Mouse (Mus musculus) megakaryocyte progenitor cell, adult 5-6 weeks (primary cell): ENCODE results near the gene Fktn. TPM values are rescaled to one million over a fixed set of nuclear protein-coding genes. Genes with fewer than 3 reads are reported as not detected.
"Not testable (repeated sequence)": the region's sequence is repeated elsewhere in the genome, so short reads cannot be mapped to it uniquely, and the experiment has no call there.

Experiments
- ATAC-seq: replicated peaks from 2 replicates; pipeline ENCODE4 v1.8.0; 2016; ENCODE audit warnings: mild to moderate bottlenecking, moderate TSS enrichment, inconsistent platforms; ENCODE audit not compliant: poor library complexity
- total RNA-seq, 2 experiments: library from RNA; stranded (forward) in 1 of 2; stranded (reverse) in 1 of 2; fragments of 157-497, 149-512 nt in 1 of 2; fragments of 200-1000 nt in 1 of 2; gene quantifications; 2 replicates each; pipeline versions ENCODE4 v1.2.3 to v1.2.4; 2015 to 2017

Fktn gene
- total RNA-seq, 2 experiments from 2014 or later, result 3.5 to 8.1 TPM

DNA sequence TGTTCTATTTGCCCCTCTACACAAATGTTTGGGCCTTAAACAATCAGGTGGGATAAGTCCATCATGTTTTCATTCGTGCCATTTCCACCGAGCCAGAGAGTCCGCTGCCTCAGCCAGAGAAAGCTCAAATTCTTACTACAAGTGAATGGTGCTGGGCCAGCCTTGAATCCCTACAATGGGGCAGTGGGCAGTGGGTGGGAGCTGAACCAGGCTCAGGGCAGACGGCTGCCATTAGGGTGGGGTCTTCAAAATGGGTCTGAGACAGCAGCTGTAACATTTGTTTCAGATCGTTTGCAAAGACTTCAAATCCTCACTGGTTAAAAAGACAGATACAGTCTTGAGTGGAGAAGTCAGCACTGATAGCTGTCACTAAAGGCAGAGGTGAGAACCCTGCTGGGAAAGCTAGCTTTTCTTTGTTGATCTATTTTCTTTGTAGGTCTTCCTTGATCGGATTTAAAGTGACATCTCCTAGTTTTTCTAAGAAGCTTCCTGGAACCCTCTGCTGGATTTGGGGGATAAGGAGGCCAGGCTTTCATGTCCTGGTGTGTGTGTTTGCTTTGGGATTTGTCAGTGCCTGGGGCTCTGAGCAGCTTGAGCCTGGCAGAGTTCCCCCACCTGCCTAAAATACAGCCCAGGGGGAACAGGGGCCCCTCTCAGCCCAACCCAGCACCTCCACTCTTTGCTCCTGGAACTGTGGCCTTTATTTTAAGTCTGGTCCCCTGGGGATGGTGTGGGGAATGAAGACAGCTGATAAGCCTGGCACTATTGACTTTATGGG lies 57.3 kb downstream of the Fktn start:
- ATAC-seq, result no peak

DNA sequence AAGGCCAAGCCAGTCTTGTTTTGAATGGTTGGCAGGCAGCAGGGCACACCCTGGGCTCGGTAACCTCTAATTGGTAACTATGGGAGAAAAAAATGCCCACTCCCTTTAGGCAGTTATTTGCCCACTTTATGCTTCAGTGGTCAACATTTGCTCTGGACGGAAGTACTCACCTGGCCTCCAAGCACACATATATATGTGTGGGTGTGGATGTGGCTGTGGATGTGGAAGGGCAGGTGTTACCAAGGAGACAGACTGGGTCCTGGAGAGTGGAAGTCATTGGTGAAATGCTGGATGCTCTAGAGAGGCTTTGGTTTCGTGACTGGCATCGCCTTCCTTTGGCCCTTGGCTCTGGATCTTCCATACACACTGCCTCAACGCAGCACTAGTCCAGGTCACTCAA lies 58.2 kb downstream of the Fktn start:
- no peak for ATAC-seq

DNA sequence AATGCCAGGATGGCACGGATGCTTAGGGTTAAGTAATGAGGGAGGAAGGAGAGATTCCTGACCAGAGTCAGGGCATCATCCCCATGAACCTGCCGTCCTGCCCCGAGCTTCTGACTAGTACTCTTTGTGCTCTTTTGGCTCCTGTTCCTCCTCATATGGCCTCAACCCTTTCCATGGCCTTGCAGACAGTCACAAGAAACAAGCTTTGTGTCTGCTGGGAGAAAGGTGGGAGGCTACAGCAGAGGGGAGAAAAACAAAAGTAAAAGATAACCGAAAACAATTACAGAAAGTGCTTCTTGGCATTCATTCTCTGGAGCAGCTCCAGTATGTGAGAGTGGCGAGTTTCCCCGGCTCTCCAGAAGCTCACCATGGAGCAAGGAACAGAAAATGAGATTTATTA lies 60.1 kb downstream of the Fktn start:
- ATAC-seq, result no peak

DNA sequence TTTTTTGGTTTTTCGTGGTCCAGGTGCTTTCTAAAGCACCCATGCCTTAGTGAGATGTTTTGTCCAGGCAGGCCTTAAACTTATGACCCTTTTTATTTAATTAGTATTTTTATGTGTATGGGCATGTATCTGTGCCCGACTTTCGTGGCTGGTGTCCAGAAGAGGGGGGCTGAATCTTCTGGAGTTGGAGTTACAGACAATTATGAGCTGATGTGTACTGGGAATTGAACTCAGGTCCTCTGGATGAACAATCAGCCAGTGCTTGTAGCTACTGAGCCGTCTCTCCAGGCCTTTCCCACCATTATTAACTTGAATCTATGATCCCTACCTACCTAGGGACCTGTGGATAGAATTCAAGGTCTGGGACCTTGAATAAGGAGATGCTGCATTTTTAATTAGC lies 67.6 kb downstream of the Fktn start:
- no peak for ATAC-seq

DNA sequence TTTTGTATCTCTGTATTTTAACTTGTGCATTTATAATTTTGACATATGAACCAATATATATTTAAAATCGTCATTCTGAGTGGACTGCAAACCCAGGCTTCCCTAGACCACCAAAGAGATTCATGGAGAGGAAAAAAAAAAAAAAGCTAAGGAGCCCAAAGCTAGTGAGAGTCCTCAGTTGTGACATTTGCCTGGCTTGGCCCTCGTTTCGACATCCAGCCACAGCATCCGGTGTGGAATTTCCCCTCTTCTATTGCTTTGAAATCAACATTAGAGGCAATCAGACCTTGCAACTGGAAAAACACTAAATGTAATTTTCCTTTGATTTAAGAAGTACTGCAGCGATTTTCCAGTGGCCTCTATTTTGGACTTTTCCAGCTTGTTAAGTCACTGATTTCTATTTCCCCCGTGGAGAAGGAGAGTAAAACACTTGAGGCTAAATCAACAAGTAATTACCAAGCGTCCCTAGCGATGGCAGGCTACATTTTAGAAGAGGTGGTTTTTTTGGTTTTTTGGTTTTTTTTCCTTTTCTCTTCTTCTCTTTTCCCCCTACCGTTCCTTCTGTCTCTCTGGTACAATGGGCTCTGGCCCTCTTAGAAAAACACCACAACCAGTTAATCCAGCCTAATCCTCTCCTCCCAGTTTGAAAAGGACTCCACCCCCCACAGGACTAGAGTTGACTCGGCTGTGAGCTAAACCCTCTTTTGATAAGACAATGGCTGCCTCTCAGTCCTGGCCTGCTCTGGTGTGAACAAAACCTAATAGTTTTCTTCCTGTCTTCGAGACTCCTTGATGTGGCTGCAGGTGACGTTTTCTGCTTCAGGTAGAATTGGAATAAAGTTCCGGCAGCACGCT lies 68.6 kb downstream of the Fktn start:
- ATAC-seq, result peak; percentile 62

DNA sequence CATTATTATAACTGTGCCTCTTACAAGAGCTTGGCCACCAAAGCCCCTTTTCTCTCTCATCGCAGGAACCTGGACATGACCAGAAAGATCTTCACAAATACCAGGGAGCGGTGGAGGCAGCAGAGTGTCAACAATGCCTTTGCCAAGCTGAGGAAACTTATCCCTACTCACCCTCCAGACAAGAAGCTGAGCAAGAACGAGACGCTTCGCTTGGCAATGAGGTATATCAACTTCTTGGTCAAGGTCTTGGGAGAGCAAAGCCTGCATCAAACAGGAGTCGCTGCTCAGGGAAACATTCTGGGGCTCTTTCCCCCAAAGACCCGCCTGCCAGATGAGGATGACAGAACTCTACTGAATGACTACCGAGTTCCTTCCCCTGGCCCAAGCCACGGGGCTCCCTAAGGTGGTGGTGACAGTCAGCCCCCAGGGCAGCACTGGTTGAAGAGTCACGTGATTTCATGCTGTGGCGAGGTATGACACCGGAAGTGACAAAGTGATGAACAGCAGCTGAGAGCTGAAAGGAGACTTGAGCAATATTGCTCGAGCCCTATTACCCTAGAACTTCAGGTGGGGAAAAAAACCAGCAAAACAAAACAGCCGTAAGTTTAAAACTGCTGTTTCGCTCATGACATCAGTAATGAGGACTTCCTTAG lies 72.1 kb downstream of the Fktn start:
- ATAC-seq, result peak; percentile 64

DNA sequence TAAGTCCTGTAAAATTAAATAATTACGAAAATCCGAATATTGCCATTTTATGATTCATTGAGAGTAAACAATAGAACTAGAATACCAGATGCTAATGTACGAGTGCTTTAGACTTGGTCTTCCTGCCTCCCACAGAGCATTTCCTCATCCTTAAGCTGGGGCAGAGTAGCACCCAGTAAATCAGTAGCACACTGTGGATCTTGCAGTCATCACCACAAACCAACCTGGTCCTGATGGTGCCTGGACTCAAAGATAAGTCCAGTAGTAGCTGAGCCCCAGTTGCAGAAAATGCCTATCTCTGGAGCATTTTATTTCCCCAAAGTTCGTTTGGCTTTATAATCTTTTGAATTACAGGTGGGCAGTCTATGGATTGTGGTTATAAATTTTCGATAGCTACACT lies 73.1 kb downstream of the Fktn start:
- ATAC-seq, result no peak

DNA sequence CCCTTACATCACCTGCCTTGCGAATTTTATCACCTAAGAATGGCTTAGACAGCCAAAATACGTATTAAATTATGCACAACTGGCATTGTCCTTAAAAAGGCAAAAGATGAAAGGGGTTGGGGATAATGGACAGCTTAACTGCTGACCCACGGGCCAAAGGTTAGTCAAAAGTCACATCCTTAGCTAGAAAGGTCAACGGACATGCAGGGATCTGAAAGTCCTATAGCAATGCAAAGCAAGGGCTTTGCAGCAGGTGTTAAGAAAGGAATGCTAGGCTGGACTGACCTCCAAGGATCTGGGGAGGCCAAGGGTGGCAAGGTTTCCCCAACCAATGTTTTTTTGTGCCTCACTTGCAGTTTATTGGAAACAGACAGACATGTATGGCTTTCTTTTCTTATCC lies 75.5 kb downstream of the Fktn start:
- ATAC-seq, result no peak

DNA sequence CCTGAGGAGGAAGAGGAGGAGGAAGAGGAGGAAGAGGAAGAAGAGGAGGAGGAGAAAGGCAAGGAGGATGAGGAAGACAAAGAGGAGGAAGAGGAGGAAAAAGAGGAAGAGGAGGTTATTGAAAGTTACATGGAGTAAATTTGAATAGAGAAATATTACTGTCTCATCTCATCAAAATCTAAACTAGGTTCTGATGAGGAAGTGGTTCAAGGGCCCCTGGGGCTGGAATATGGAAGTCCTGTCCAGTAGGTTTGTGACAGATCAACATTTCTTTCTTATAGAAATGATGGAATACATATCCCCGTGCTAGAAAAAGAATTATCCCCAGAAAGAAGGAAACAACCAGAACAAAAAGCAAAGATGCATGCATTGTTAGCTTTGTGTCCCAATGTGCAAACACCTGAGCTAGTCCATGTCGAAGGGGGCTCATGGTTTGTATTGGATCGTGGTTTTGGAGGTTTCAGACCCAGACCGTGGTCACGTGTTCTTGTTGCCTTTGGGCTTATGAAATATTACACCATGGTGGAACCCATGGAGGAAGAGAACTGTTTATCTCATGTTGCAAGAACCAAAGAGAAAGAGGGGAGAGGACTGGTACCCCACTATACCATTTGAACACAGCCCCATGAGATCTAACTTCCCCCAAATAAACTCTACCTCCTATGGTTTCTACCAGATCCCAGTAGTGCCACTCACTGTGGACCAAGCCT lies 80.6 kb downstream of the Fktn start:
- ATAC-seq, result peak; percentile 63

DNA sequence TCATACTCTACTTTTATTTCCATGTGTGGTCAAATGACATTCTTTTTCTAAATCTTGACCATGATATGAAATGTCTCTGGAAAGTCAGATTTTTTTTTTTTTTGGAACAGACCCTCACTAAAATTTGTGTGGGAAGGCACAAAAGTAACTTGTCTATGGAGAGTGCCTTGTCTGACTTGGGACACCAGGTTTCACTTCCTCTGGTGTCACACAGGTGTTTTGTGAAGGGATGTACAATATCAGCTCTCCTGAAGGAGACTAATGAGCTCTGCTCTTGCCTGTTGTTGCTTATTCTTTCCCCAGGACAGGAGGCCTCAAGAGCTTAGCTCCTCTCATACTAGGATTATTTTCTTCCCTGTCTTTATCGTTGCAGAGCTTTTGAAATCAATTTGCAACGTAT lies 81.3 kb downstream of the Fktn start:
- ATAC-seq, result no peak

DNA sequence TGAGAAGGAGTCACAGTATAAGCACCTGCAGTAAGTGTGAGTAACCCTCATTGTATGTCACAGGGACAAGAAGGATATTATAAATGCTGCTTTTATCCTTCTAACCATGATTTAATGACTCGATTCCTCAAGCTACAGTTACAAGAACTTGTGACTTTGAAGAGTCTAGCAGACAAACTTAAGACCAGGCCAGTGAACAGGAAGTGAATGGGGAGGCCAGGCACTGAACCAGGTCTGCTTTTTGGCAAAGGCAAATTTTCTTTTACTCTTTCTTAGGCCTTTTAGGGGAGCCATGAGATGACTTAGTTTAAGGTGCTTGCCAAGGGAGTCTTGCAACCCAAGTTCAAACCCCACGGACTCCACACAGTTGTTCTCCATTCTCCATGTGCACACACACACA lies 81.9 kb downstream of the Fktn start:
- ATAC-seq, result no peak

DNA sequence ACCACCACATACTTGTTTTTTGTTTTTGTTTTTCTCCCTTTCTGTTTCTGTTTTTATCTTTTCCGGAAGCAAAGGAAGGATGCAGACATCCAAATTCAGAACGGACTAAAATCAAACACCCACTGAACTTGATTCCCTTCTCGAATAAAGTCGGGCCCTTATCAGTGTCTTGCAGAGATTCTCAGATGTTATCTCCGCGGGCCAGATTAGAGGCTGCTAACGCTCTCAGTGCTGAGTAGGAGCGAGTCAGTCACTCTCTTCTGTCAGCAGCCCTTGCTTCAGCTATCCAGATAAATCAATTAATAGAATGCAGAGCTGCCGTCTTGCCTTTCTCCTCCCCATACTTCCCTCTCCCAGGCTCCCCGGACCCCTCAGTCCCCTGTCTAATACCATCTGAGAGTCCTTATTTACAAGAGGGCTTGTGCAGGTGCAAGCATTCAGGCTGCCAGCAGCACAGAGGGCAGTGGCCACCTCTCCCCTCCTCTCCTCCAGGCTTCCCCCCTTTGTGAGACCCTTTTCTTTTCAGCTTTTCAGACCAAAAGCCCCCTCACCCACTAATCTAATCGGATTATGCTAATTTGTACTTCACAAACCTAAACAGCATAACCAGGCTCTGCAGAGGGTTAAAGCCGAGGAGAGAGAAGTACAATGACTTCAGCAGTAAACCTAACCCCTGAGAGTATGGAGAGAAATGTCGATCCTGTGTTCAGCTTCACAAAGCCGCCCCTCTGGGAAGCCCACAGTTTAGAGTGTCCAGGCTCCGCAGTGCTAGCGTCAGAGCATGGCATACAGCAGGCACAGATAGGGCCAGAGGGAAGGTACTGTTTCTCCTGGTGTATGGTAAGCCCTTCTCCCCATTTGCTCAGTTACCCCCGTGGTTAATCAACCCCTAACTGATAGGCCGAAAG lies 83.3 kb downstream of the Fktn start:
- ATAC-seq, result no peak

DNA sequence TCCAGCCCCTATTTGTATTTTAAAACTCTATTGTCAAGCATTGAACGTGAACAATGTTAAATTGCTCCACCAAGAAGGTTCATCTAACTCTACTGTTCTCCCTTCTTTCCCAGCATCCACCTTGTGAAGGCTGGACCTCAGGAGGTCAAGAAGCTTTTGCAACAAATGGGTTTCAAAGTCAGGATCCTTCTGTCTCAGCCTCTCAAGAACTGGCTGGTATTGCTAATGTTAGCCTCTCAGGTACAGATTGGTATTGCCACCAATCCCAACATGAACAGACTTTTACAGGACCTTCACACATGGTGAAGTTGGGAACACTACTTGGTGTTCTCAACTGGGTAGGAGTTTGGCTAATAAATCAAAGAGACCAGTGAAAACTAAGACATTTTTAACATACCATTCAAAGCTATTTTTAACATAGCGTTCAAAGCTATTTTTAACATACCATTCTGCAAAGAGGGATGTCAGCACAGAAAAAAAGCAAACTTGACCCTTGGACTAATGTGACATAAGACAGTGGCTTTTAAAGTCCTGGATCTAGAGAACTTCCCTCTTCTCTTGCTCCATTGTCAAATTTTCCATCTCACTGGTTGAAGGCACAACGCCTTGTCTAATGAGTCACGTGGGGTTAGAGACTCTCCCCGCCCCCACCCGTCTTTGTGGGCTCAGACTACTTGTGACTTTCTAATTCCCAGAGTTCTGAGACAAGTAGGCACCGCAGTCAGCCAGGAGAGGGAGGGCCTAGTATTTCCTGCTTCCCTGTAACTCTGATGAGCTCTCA lies 85.3 kb downstream of the Fktn start:
- ATAC-seq, result peak; percentile 30; the same call in 1 of the 2 replicates

DNA sequence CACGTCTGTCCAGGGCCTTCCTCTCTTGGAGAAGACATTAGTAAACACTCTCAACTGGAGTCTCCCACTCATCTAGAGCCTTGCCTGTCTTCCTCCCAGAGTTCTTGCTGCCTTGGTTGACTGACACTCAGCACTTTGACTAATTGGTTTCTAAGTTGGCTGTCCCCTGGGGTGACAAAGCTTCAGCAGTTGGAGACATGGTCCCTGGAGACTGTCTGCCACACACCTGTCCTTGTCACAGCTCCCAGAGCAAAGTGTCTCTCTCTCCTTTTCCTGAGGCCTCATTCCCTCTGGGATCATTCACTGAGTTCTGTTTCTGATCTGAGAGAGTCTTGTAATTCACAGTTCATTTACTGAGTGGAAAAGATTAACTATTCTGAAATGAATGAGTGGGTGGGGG lies 86.0 kb downstream of the Fktn start:
- no peak for ATAC-seq

DNA sequence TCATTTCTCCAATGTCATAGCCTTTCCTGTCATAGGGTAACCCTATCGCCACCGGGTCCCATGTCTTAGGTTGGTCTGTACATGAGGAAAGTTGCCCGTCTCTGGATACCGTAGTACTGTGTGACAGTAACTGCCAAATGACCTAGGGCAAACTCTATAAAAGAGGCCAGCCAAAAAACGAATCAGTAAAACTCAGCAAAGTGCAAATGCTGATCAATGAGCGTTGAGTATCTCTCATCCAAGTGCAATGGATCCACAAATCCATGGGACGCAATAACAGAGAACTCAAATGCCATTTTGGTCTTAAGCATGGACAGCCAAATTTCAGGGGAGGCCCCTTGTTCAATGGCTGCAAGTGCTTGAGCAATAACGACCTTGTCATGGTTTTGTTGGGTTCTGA lies 89.9 kb downstream of the Fktn start:
- ATAC-seq, result not testable (repeated sequence)

DNA sequence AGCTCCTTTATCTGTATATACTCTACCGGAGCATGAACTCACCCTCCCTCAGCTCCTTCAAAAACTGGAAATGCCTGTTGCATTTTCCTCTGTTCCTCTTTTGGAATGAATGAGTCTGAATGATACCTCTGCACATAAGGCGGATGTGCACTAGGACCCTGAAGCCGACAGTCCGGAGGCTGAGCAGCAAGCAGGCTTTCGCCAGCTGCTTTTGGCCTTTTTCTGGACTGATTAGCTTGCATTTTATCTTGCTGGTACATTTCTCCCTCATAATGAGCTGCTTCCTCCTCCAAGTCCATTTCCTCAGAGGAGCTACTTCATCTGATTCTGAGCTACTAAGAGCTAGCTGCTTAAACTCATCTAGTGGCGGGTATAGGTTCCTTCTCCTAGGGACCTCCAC lies 92.6 kb downstream of the Fktn start:
- not testable (repeated sequence) for ATAC-seq

DNA sequence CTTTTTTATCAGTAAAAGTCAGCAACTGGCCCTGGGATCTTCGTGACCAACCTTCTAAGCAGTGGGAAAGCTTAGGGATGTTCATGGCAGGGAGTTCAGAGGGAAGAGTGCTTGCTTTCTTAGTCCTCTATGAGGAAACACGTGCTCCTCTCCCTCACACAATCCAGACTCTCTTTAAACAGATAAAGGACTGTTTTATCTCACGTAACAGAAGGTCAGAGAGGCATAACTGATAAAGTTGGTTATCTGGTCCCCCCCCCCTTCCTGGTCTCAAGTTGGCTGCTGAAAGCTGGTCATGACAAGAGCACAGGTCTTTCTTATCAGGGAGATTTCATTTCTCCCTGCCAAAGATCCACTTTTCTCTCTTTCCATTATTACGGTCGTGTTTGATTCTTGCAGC lies 104.5 kb downstream of the Fktn start:
- ATAC-seq, result no peak

DNA sequence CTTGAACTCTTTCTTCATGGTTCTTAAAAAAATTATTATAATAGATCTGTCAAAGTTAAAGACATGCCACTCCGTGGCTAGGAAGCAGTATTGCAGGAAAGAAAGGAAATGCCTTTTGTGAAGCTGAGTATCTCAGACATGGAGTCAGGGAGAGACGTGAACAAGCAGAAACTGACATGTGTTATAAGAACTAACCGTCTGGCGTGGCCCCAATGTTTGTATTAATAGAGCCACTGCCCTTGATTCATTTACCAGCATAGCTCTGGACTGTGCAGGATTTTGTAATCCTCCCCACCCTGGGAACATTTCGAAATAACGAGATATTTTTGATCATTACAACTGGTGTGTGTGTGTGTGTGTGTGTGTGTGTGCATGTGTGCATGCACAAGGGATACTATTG lies 109.9 kb downstream of the Fktn start:
- ATAC-seq, result peak; percentile 69

DNA sequence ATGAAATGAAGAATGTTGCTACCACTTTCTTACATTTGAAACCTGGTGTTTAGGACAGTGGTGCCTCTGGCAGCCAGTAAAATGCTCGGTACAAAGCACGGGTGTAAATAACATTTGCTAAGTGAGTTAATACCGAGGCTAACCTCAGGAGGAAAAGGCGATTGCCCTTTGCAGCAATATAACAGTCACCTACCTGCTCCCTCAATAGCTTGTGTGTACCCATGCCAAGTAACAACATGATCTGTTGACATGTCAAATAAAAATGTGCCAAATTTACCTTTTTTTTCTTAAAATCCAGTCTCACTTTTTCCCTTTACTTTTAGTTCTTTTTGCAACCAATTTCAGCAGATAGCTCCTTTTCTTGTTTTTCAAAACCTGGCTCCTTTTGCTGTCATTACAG lies 111.0 kb downstream of the Fktn start:
- no peak for ATAC-seq
